Mouse (Mus musculus) T-helper 2 cell (primary cell): ENCODE results near the gene Ttc9c.

Source experiments
- in situ Hi-C: fragments of 300-600 bp; cut with MboI, MseI; formaldehyde crosslinking; loops from one replicate; pipeline ENCODE4 v1.15.1; 2025; ENCODE audit warnings: high pct_unique_total_duplicates

Gene Ttc9c

GRCm38 (mm10) chr19:8830664-8831063, 11.5 kb upstream of the Ttc9c start:
- in situ Hi-C loops: no loop called here

- in situ Hi-C loops: loop anchor here (10.0 kb wide), 1 partner anchor 75 kb away; no protein-coding TSS in a partner anchor
Observed at GRCm38 (mm10) chr19:8829660-8830059, 10.5 kb upstream of the Ttc9c start, which contains the start of gene AC129217.1. Gene AC129217.1 (plus strand): TSS chr19:8829773.

GRCm38 (mm10) chr19:8822696-8823095, 3.6 kb upstream of the Ttc9c start:
- in situ Hi-C loops: loop anchor here (5.0 to 10.0 kb wide), 2 partner anchors 45 to 82 kb away; no protein-coding TSS in a partner anchor

GRCm38 (mm10) chr19:8821146-8821545, 2.0 kb upstream of the Ttc9c start:
- in situ Hi-C loops: loop anchor here (5.0 to 10.0 kb wide), 2 partner anchors 46 to 84 kb away; no protein-coding TSS in a partner anchor

- in situ Hi-C loops: loop anchor here (5.0 to 10.0 kb wide), 2 partner anchors 47 to 84 kb away; no protein-coding TSS in a partner anchor
Observed at GRCm38 (mm10) chr19:8820424-8820956, 1.4 kb upstream of the Ttc9c start.

GRCm38 (mm10) chr19:8819596-8820423, 677 bp upstream of the Ttc9c start, which contains the start of gene Hnrnpul2:
Gene Hnrnpul2 (plus strand): TSS chr19:8820010.
- in situ Hi-C loops: loop anchor here (5.0 to 10.0 kb wide), 2 partner anchors 47 to 85 kb away; no protein-coding TSS in a partner anchor

GRCm38 (mm10) chr19:8818301-8818798, 783 bp downstream of the Ttc9c start:
- in situ Hi-C loops: no loop called here

GRCm38 (mm10) chr19:8817001-8817400, 2.1 kb downstream of the Ttc9c start:
- in situ Hi-C loops: no loop called here

GRCm38 (mm10) chr19:8815812-8816211, 3.3 kb downstream of the Ttc9c start:
- in situ Hi-C loops: no loop called here

GRCm38 (mm10) chr19:8806810-8807209, 12.3 kb downstream of the Ttc9c start:
- in situ Hi-C loops: no loop called here

- in situ Hi-C loops: no loop called here
Observed at GRCm38 (mm10) chr19:8803879-8804660, 15.1 kb downstream of the Ttc9c start.

GRCm38 (mm10) chr19:8803204-8803780, 15.8 kb downstream of the Ttc9c start:
- in situ Hi-C loops: no loop called here

GRCm38 (mm10) chr19:8802130-8802821, 16.9 kb downstream of the Ttc9c start, which contains the start of gene Zbtb3:
Gene Zbtb3 (plus strand): TSS chr19:8802555.
- in situ Hi-C loops: no loop called here

GRCm38 (mm10) chr19:8798947-8799315, 20.2 kb downstream of the Ttc9c start:
- in situ Hi-C loops: no loop called here

- in situ Hi-C loops: no loop called here
Observed at GRCm38 (mm10) chr19:8798264-8798946, 20.7 kb downstream of the Ttc9c start, which contains the start of gene Polr2g. Gene Polr2g (minus strand): TSS chr19:8798577.

- in situ Hi-C loops: no loop called here
Observed at GRCm38 (mm10) chr19:8790171-8790570, 29.0 kb downstream of the Ttc9c start.

- in situ Hi-C loops: no loop called here
Observed at GRCm38 (mm10) chr19:8789171-8789570, 30.0 kb downstream of the Ttc9c start.

- in situ Hi-C loops: no loop called here
Observed at GRCm38 (mm10) chr19:8788521-8788920, 30.6 kb downstream of the Ttc9c start.

- in situ Hi-C loops: no loop called here
Observed at GRCm38 (mm10) chr19:8786008-8786781, 32.9 kb downstream of the Ttc9c start, which contains the start of gene Taf6l. Gene Taf6l (minus strand): TSS chr19:8786417.
